Mouse (Mus musculus): Measurements from ENCODE around the gene Haspin.

Haspin gene

DNA sequence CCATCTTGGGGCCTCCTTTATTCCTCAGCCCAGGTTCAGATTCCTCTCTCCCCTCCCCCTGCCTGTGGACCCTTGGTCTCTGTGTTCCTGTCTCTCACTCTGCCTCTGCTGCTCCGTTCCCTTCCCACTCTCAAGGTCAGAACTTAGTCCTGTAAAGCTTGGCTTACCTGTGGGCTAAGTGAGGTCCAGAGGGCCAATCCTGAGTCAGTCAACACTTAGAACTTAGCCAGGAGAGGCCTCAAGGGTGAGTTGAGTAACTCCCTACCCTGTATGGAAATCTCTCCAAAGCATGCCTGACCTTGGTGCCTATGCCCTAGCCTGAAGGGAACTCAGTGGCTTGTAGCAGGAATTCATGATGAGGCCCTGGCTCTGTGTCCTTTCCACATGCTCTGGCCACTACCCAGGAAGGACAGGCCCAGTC, 6.2 kb upstream of the Haspin start:
- no peak for DNase-seq (ENCODE audit: low read depth)

DNA sequence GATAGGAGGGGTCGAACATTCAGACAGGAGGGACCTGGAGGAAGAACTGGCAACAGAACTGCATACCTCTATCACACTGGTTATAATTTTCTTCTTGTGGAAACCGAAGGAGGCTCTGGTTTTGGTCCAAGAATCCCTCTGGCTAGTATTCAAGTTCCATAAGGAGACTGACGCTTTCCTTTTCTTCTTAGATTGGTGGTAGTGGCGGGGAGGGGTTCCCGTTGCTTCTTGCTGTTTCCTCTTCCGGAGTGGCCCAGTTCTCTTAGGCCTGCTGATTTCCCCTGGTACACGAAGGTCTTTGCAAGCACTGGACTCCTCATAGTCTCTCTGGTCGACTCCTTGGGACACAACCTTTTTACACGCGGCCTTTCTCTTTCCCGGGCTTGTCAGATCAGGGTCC, 978 bp downstream of the Haspin start:
- peak; percentile 56 for DNase-seq (ENCODE audit: low read depth)

DNA sequence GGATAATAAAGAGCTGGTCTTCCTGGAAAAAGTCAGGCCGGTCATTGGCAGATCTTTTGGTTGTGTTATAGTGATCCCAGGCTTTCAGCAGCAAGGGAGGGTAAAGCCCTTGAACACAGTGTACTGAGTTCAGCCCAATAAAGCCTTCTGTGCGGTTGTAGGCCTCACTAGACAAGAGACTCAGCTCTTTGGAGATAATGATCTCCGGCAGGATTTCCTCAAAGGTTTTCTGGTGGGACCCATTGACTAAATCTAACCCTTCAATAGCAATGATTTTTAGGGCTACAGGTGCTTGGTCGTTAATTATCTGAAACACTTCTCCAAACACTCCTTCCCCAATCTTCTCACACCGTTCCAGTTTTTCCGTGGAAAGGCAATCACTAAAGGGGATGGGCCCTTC, 1.5 kb downstream of the Haspin start:
- peak; percentile 47 for DNase-seq (ENCODE audit: low read depth)

DNA sequence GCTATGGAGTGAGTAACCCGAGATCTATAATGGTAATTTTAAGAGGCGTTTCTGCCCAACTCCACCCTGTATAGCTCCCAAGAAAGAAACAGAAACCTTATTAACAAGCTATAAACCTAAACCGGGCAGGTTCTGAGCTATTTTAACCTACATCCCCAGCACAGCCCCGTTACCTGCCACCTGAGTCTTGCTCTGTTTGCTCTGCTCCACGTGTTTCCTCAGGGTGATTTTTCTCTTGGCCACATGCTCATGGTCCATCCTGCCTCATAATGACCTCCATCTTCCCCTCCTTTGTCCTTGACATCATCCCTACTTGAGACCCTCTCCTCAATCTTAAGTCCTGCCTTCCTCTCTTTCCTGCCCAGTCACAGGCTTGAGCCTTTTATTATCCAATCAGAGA, 3.9 kb downstream of the Haspin start:
- no peak for DNase-seq (ENCODE audit: low read depth)

DNA sequence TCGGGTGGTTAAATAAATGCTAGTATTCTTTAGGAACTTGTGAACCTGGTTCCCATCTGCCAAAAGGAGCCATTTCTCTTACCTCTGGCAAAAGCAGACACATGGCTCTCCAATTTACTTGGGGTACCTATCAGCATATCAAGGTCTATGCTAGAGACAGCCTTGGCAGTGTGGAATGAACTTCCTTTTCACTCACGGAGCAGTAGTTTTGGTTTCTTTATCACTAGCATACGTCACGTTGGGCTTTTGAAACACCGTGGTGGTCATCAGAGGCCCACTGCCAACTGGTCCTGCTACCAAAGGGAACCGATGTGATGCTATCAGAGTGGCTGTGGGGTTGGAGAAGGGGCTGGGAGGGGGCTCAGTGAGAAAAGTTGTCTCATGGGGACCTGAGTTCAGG, 5.1 kb downstream of the Haspin start:
- DNase-seq (ENCODE audit: low read depth): peak; percentile 14

DNA sequence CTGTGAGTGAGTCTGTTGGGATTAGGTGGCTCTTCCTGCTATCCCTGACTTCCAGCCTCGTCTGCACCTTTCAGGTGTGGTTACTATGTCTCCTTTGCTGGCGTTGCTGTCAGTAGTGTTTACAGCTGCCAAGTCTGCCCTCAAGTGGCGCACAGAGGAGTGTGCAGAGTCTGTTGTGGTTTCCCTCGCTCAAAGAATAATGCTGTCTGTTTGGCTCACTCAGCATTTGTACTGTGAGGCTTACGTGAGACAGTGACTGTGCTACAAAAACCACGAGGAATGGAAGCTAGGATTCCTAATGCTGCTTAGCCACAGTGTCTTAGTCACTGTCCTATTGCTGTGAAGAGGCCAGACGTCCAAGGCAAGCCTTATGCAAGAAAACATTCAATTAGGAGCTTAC, 7.1 kb downstream of the Haspin start:
- DNase-seq (ENCODE audit: low read depth): peak; percentile 75

DNA sequence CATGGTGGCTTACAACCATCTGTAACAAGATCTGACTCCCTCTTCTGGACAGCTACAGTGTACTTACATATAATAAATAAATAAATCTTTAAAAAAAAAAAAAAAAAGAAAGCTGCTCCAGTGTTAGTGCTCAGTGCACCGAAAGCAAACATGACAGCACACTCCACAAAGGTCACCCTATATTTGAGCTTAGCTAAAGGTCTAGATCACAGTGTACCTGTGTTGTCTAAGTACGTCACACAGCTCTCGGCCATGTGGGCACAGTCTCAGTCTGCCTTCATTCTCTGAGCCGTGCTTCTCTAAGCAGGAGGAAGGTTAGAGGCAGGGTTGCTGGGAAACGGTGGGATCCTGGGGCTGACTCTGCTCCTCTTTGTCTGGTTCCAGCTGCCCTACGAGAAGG, 11.6 kb downstream of the Haspin start:
- no peak for DNase-seq (ENCODE audit: low read depth)

DNA sequence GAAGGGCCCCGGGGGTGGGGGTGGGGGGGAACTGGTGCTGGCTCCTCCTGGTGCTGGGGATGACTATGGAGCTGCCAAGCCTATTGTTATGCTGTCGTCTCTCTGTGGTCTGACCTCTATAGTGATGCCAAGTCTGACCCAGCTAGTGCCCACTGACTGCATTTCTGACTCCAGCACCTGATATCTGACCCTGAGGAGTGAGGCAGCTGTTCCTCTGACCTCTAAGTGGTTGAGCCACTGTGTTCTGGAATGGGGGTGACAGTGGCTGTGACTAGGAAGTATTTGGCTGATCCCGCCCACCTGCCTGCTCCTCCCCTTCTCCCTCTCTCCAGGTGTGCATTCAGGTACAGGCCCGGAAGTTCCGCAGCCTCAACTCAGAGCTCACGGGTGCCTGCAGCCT, 26.7 kb downstream of the Haspin start:
- DNase-seq (ENCODE audit: low read depth): no peak

DNA sequence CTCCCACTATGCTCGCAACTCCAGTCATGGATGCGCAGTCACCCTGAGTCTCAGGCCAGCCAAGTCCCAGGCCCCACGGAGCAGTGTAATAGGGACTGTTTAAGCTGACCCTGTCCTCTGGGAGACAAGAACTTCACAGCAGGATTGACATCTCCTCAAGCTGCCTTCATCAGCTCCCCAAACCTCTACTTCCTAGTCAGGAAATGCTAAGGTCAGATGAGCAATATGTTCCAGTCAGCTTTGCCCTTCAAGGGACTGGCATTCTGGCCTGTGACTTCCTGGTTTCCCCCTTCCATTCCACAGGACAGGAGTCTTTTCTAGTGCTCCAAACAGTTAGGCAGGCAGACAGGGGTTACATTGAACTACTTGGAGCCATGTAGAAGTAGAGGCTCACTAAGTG, 28.2 kb downstream of the Haspin start:
- peak; percentile 60 for DNase-seq (ENCODE audit: low read depth)

DNA sequence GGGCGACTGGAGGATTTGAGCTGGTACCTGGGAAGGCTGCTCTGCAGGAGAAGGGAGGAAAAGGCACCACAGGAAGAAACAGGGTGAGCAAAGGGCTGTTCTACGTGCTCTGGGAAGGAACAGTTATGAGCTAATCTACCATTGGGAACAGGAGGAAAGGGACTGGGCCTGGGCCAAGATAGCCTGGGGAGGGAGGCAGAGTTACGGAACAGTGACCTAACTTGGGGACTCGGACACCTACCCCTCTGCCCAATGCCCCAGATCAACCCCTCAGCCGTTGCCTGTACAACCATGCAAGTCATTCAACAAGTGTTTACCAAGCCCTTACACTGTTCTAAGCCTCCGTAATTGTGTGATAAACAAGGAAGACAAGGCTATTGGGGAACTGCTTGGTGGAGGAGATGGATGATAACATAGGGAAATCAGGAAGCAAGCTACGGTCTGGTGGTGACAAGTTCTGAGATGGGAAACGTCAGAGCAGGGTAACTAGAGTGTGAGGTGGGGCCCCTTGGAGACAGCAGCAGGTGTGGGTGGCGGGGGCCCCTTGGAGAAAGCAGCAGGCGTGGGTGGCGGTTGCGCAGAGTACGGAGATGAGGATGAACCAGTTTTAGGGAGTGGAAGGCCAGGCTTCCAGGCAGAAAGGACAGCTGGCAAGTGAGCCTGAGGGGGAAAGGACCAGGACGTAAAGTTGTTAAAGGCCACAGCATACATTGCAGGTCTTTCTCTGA, 29.0 kb downstream of the Haspin start:
- DNase-seq (ENCODE audit: low read depth): no peak

DNA sequence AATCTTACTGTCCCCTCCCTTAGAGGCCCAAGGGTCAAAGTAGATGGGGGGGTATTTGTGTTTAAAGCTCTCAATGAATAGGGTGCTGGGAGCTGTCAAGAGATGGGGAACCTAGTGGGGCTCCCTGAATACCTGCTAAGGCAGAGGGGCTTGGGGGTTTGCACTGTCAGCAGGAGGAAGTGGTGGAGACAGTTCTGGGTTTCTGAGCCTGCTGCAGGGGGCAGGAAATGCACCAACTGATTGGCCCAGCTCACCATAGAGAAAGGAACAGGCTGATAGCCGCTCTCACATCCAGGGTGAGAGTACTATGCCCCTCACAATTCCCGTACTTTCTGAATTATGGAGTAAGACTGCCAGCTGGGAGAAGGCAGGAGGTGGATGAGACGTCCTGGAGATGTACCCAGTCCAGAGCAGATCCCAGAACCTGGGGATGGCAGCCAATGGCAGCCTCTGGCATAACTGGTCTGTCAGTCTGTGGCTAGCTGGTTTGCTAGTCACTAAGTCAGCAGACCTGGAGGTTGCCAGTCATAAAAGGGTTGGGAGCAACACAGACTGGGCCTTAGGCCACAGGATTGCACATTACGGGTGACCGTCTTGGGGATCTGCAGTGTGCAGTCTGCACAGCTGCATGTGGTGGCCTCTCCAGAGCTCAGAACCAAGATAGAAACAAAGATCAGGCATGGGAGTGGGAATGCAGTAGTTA, 29.7 kb downstream of the Haspin start:
- DNase-seq (ENCODE audit: low read depth): peak; percentile 48

DNA sequence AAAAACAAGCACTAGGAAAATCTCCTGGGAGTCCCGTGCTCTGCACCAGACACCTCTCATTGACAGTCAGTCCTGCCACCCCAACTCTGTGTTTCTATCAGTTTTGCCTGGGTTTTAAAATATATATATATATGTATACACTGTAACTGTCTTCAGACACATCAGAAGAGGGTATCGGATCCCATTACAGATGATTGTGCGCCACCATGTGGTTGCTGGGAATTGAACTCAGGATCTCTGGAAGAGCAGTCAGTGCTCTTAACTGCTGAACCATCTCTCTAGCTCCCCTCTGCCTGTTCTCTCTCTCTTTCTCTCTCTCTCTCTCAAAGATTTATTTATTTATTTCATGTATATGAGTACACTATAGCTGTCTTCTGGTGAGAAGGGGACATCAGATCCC, 30.7 kb downstream of the Haspin start:
- DNase-seq (ENCODE audit: low read depth): peak; percentile 43

DNA sequence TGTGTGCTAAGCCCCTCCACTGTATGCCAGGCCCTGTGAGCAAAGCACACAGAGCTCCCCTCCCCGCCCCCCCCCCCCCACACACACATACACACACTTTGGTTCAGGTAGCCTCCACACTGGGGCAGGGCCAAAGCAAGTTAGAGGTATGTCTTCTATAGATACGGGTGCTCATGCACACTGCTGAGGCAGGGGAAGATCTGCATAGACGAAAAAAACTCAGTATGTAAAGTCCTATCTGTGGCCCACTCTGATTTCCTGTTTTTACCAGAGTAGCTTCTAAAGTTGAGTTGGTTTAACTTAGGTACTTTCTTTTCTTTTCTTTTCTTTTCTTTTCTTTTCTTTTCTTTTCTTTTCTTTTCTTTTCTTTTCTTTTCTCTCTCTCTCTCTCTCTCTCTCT, 32.8 kb downstream of the Haspin start:
- DNase-seq (ENCODE audit: low read depth): no peak

DNA sequence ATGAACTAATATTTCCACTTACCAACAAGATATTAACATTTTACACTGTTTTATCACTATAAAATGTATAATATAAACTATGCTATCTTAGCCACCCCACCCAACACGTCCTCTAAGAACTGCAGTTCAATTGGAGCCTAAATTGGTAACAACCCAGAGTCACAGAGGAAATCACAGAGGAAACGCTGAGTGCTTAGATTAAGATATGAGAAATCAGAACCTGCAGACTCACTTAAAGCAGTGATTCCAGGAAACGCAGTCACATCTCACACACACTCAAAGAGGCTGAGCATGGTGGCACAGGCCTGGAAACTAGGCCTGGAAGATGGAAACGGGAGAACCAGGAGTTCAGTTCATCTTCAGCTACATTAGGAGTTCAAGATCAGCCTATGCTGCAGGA, 36.8 kb downstream of the Haspin start:
- DNase-seq (ENCODE audit: low read depth): no peak

DNA sequence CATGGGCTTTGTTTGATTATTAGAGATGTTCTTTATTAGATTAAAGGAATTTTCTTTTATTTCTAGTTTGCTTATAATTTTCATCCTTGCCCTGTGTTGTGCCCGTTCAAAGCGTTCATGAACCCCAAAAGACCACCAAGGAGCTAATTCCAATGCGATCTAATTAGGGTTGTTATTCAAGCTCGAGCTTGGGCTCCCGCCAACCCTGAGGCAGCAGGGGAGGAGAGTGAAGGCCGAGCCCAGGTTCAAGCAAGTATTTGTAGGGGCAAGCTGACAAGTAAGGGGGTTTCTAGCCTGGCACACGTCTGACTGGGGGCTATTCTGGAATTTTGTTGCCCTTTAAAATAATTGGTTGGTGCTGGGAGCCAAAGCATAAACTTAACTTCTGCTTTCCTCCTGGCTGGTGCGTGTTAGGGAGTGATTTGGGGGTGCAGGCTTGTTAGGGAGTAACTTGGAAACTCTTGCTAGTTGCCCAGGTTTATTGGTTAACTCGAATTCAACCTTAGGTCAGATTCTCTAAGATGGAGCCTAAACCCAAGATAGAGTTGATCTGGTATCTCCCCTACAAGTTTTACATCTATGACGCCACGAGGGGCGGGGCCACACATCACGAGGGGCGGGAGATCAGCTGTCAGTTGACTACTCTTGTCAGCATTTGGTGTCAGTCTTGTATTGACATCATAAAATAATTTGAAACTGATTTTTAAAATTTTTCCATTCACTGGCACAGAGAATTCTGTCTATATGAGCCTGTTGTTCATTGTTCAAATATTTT, 37.9 kb downstream of the Haspin start:
- no peak for DNase-seq (ENCODE audit: low read depth)

DNA sequence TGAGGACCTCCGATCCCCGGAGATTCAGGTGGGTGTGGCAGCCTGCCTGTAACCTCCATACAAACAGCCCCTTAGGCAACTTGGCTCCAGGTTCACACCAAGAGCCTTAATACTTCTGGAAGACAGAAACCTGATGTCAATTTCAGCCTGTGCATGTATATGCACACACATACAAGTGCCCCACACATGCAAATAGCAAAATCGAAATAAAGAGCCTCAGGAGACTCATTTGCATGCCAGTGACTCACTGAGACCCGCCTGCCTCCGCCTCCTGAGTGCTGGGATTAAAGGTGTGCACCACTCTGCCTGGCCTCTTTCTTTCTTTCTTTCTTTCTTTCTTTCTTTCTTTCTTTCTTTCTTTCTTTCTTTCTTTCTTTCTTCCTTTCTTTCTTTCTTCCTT, 39.2 kb downstream of the Haspin start:
- no peak for DNase-seq (ENCODE audit: low read depth)

DNA sequence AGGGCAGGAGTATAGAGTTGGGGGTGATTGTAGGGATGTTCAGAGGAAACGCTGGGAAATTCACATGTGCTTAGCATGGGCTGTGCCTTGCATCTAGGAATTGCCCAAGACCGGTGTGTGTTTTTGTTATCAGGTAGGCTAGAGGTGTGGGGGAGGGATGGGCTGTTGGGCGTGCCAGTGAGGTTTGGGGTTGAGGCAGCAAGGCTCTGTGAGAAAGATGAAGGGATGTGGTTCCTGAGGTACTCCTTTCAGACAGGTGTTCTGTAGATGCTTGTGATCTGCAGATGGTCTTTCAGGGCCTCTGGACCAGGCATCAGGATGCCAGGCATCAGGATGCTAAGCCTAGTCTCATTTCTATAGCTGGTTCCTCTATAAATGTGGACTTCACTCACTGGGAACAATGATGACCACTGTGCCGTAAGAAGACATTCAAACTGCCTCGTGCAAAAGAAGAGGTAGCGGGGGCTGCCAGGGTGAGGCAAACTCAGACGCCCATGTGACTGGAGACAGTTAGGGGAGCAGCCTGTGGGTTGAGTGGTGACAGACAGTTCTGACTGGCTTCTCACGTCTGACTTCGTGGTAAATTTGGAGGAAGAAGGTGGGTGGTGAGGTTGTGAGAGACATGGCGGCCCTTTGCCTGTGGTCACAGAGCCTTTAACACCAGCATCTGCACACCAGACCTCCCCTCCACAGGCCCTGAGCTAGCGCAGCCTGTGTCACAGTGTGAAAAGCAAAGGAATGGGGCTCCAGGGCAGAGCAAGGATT, 43.7 kb downstream of the Haspin start:
- peak; percentile 40 for DNase-seq (ENCODE audit: low read depth)

DNA sequence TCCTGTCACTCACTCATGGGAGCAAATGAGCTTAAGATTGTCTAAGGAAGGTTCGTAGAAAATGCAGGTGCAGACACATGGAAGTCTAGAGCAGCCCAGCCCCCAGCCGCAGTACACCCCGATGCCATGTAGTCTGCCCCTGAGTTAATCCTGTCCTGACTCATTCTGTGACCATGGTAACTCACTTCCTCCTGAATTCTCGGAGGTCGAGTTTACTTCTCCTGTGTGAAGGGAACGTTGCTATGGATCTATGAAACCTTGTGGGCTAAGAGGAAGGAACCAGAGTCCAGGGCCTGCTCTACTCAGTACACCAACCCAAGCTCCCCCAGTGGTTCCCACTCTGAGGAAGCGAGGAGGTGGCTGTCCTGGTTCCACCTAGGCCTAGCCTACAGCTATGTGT, 45.2 kb downstream of the Haspin start:
- DNase-seq (ENCODE audit: low read depth): peak; percentile 74

DNA sequence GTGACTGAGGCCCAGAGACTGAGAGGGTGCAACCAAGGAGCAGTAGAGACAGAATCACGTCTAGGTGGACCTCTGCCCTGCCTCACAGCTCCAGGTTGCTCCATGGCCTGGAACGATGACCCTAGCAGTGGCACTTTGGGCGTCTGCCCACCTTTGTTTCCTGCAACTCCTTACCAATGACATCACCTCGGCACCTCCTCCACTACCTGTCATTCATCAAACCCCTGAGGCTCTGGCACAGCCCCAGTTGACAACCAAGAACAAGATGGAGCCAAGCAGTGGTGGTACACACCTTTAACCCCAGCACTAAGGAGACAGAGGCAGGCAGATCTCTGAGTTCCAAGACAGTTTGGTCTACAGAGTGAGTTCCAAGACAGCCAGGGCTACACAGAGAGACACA, 46.0 kb downstream of the Haspin start:
- DNase-seq (ENCODE audit: low read depth): no peak

DNA sequence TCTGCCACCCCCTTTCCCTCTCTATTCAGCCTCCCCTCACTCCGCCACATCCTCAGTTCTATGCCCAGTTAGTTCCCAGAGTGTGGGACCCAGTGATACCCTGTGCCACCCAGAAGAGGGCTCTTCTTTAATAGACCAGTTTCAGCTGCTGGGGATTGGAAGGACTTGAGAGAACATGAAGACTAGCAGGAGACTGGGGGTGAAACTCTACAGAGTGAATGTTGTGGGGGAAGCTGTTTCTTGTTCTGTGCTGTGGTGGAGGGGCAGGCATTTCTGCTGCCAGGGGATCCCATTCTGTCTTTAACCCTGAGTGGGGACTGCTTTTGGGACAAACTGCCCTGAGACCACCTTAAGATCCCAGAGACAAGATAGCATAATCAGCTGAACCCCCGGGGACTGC, 47.3 kb downstream of the Haspin start:
- no peak for DNase-seq (ENCODE audit: low read depth)

DNA sequence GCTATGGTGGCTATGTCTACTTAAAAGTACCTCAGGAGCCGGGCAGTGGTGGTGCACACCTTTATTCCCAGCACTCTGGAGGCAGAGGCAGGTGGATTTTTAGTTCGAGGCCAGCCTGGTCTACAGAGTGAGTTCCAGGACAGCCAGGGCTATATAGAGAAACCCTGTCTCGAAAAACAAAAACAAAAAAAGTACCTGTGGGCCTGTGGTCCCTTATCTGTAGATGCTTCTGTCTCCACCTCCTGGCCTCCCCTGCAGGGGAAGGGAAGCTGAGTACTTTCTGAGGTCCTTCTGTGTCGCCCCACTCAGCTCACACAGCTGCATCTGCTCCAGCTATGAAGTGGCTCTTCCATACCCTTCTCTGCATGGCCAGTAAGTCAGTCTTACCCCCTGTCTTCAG, 47.8 kb downstream of the Haspin start, which contains the start of gene Itgae:
Itgae (plus strand) TSS at position 301 of the 400 bp plus-strand sequence.
- DNase-seq (ENCODE audit: low read depth): no peak
